Mouse (Mus musculus): ENCODE measurements around the gene E130311K13Rik. TPM values are rescaled to one million over a fixed set of nuclear protein-coding genes. Genes with fewer than 3 reads are reported as not detected.

The E130311K13Rik gene
- polyA plus RNA-seq (2017; shearing (Covaris generic)), result 8.1 TPM

GRCm38 (mm10) chr3:63928878-63929859 lies at the start of gene E130311K13Rik:
Gene E130311K13Rik, minus strand, starts transcription at chr3:63929472.

GRCm38 (mm10) chr3:63975955-63976908 lies 47.0 kb upstream of the E130311K13Rik start, which contains the start of gene Gmps:
Gene Gmps, plus strand, starts transcription at chr3:63976106.

GRCm38 (mm10) chr3:63964100-63964921 lies 35.0 kb upstream of the E130311K13Rik start, which contains the start of gene Slc33a1:
Gene Slc33a1, minus strand, starts transcription at chr3:63964768.

GRCm38 (mm10) chr3:63899309-63899695 lies 30.0 kb downstream of the E130311K13Rik start, which contains the start of gene Plch1:
Gene Plch1, minus strand, starts transcription at chr3:63899472.

Other genes with a start within 250 kb of the E130311K13Rik start
- gene Plch1, start 30.0 kb downstream of the E130311K13Rik start, polyA plus RNA-seq (2017; shearing (Covaris generic)), result not detected
- 17.0 TPM for gene Slc33a1, start 35.3 kb upstream of the E130311K13Rik start, polyA plus RNA-seq (2017; shearing (Covaris generic))
- gene Gmps, start 46.6 kb upstream of the E130311K13Rik start, polyA plus RNA-seq (2017; shearing (Covaris generic)), result 28.9 TPM
- not detected for gene Vmn2r1, start 152.1 kb upstream of the E130311K13Rik start, polyA plus RNA-seq (2017; shearing (Covaris generic))
- gene Vmn2r2, start 212.5 kb upstream of the E130311K13Rik start, polyA plus RNA-seq (2017; shearing (Covaris generic)), result 0.07 TPM